Mouse (Mus musculus): ENCODE data around the gene Cdh13. TPM values are rescaled to one million over a fixed set of nuclear protein-coding genes. Genes with fewer than 3 reads are reported as not detected.

Cdh13 gene
- total and polyA plus RNA-seq, 3 experiments, result 162 to 172 (median 163) TPM

- 13% methylated on average over 11 of the region's 11 CpGs for WGBS
Measured at GRCm38 (mm10) chr8:119064523-119064922, 781.0 kb downstream of the Cdh13 start.

GRCm38 (mm10) chr8:119072291-119072690, 788.8 kb downstream of the Cdh13 start:
- H3K4me3 ChIP-seq, result no peak overlapping the region
- DNase-seq, result peak in 1 of 2 experiments; percentile 32

More at GRCm38 (mm10) chr8:119064523-119064922, 781.0 kb downstream of the Cdh13 start:
- H3K27me3 ChIP-seq (ENCODE audit: control insufficient read depth, insufficient read depth, low read length), result no peaks in the 10 kb centered on the region
- no peaks in the 10 kb centered on the region for H3K36me3 ChIP-seq (ENCODE audit: control insufficient read depth, insufficient read depth, low read length)
- no peak overlapping the region for H3K27ac ChIP-seq
- TF ChIP-seq EP300 (IDR thresholded peaks at IDR 0.05; ENCODE audit: insufficient read depth, low read depth, low read length) (0 out of 2 replicates have a peak, but pooled peaks have one; percentile 45), POLR2A (IDR thresholded peaks at IDR 0.05; ENCODE audit: insufficient read depth, low read depth, low read length) (no peak), CTCF (IDR thresholded peaks at IDR 0.05) (peak; percentile 95)
- no peaks in the 10 kb centered on the region for H3K79me2 ChIP-seq (replicated peaks; ENCODE audit: control insufficient read depth, insufficient read depth, low read length)
- no peaks in the 10 kb centered on the region for H3K4me1 ChIP-seq (ENCODE audit: control insufficient read depth, insufficient read depth, low read length)
- no peak overlapping the region for H3K9ac ChIP-seq (ENCODE audit: low read depth, low read length)
- peak; percentile 33 to 64 for DNase-seq
- intact Hi-C loops (cut with DNase I), result loop anchor here (2.0 to 10.0 kb wide), 4 partner anchors 212 to 1440 kb away; partner anchors contain the start of gene Cdh13
- no peak overlapping the region for H3K4me3 ChIP-seq

GRCm38 (mm10) chr8:119085022-119085421, 801.5 kb downstream of the Cdh13 start:
- TF ChIP-seq POLR2A (IDR thresholded peaks at IDR 0.05; ENCODE audit: insufficient read depth, low read depth, low read length), result no peak
- TF ChIP-seq CTCF (IDR thresholded peaks at IDR 0.05), result no peak
- TF ChIP-seq EP300 (IDR thresholded peaks at IDR 0.05; ENCODE audit: insufficient read depth, low read depth, low read length), result no peak
- intact Hi-C loops (cut with DNase I), result no loop called here
- Histone ChIP-seq H3K27me3 (ENCODE audit: control insufficient read depth, insufficient read depth, low read length) (no peaks in the 10 kb centered on the region), H3K4me3 (no peak overlapping the region), H3K4me1 (ENCODE audit: control insufficient read depth, insufficient read depth, low read length) (no peaks in the 10 kb centered on the region), H3K36me3 (ENCODE audit: control insufficient read depth, insufficient read depth, low read length) (no peaks in the 10 kb centered on the region), H3K9ac (ENCODE audit: low read depth, low read length) (no peak overlapping the region), H3K79me2 (replicated peaks; ENCODE audit: control insufficient read depth, insufficient read depth, low read length) (no peaks in the 10 kb centered on the region), H3K27ac (no peak overlapping the region)
- no peak for DNase-seq
- 93% methylated on average over 8 of the region's 8 CpGs for WGBS

More at GRCm38 (mm10) chr8:119072291-119072690, 788.8 kb downstream of the Cdh13 start:
- Histone ChIP-seq H3K27me3 (ENCODE audit: control insufficient read depth, insufficient read depth, low read length) (no peaks in the 10 kb centered on the region), H3K4me1 (ENCODE audit: control insufficient read depth, insufficient read depth, low read length) (no peaks in the 10 kb centered on the region), H3K27ac (peak overlapping the region; percentile 34), H3K79me2 (replicated peaks; ENCODE audit: control insufficient read depth, insufficient read depth, low read length) (no peaks in the 10 kb centered on the region), H3K36me3 (ENCODE audit: control insufficient read depth, insufficient read depth, low read length) (no peaks in the 10 kb centered on the region), H3K9ac (ENCODE audit: low read depth, low read length) (no peak overlapping the region)
- TF ChIP-seq CTCF (IDR thresholded peaks at IDR 0.05) (no peak), EP300 (IDR thresholded peaks at IDR 0.05; ENCODE audit: insufficient read depth, low read depth, low read length) (no peak), POLR2A (IDR thresholded peaks at IDR 0.05; ENCODE audit: insufficient read depth, low read depth, low read length) (no peak)
- WGBS, result 66% methylated on average over 6 of the region's 6 CpGs
- intact Hi-C loops (cut with DNase I), result loop anchor here (5.0 kb wide), 1 partner anchor 310 kb away; no protein-coding TSS in a partner anchor

- no peaks in the 10 kb centered on the region for H3K27me3 ChIP-seq (ENCODE audit: control insufficient read depth, insufficient read depth, low read length)
- intact Hi-C loops (cut with DNase I), result no loop called here
- WGBS, result 36% methylated on average over 6 of the region's 6 CpGs
- no peak overlapping the region for H3K27ac ChIP-seq
- no peak overlapping the region for H3K9ac ChIP-seq (ENCODE audit: low read depth, low read length)
- H3K79me2 ChIP-seq (replicated peaks; ENCODE audit: control insufficient read depth, insufficient read depth, low read length), result no peaks in the 10 kb centered on the region
- no peaks in the 10 kb centered on the region for H3K36me3 ChIP-seq (ENCODE audit: control insufficient read depth, insufficient read depth, low read length)
- H3K4me3 ChIP-seq, result no peak overlapping the region
- TF ChIP-seq EP300 (IDR thresholded peaks at IDR 0.05; ENCODE audit: insufficient read depth, low read depth, low read length), result no peak
- TF ChIP-seq POLR2A (IDR thresholded peaks at IDR 0.05; ENCODE audit: insufficient read depth, low read depth, low read length), result no peak
- no peak for TF ChIP-seq CTCF (IDR thresholded peaks at IDR 0.05)
- H3K4me1 ChIP-seq (ENCODE audit: control insufficient read depth, insufficient read depth, low read length), result no peaks in the 10 kb centered on the region
- DNase-seq, result no peak
Measured at GRCm38 (mm10) chr8:119098261-119098660, 814.7 kb downstream of the Cdh13 start.

- TF ChIP-seq CTCF (IDR thresholded peaks at IDR 0.05) (no peak), POLR2A (IDR thresholded peaks at IDR 0.05; ENCODE audit: insufficient read depth, low read depth, low read length) (no peak), EP300 (IDR thresholded peaks at IDR 0.05; ENCODE audit: insufficient read depth, low read depth, low read length) (no peak)
- H3K9ac ChIP-seq (ENCODE audit: low read depth, low read length), result no peak overlapping the region
- H3K4me3 ChIP-seq, result no peak overlapping the region
- H3K36me3 ChIP-seq (ENCODE audit: control insufficient read depth, insufficient read depth, low read length), result no peaks in the 10 kb centered on the region
- 74% methylated on average over 6 of the region's 6 CpGs for WGBS
- no peaks in the 10 kb centered on the region for H3K79me2 ChIP-seq (replicated peaks; ENCODE audit: control insufficient read depth, insufficient read depth, low read length)
- intact Hi-C loops (cut with DNase I), result no loop called here
- no peak for DNase-seq
- H3K27ac ChIP-seq, result no peak overlapping the region
- H3K4me1 ChIP-seq (ENCODE audit: control insufficient read depth, insufficient read depth, low read length), result no peaks in the 10 kb centered on the region
- no peaks in the 10 kb centered on the region for H3K27me3 ChIP-seq (ENCODE audit: control insufficient read depth, insufficient read depth, low read length)
Measured at GRCm38 (mm10) chr8:119102871-119103270, 819.3 kb downstream of the Cdh13 start.

- 56% methylated on average over 7 of the region's 7 CpGs for WGBS
Measured at GRCm38 (mm10) chr8:119109655-119110054, 826.1 kb downstream of the Cdh13 start.

More at GRCm38 (mm10) chr8:119109655-119110054, 826.1 kb downstream of the Cdh13 start:
- Histone ChIP-seq H3K9ac (ENCODE audit: low read depth, low read length) (no peak overlapping the region), H3K4me3 (no peak overlapping the region), H3K36me3 (ENCODE audit: control insufficient read depth, insufficient read depth, low read length) (no peaks in the 10 kb centered on the region), H3K27ac (no peak overlapping the region), H3K79me2 (replicated peaks; ENCODE audit: control insufficient read depth, insufficient read depth, low read length) (no peaks in the 10 kb centered on the region), H3K4me1 (ENCODE audit: control insufficient read depth, insufficient read depth, low read length) (peaks cover 2% of the 10 kb centered on the region; the same call in 1 of the 2 replicates), H3K27me3 (ENCODE audit: control insufficient read depth, insufficient read depth, low read length) (no peaks in the 10 kb centered on the region)
- intact Hi-C loops (cut with DNase I), result no loop called here
- TF ChIP-seq EP300 (IDR thresholded peaks at IDR 0.05; ENCODE audit: insufficient read depth, low read depth, low read length), result no peak
- no peak for DNase-seq

Measured in heart, adult 2 months (tissue).